In the genomic region with DNA sequence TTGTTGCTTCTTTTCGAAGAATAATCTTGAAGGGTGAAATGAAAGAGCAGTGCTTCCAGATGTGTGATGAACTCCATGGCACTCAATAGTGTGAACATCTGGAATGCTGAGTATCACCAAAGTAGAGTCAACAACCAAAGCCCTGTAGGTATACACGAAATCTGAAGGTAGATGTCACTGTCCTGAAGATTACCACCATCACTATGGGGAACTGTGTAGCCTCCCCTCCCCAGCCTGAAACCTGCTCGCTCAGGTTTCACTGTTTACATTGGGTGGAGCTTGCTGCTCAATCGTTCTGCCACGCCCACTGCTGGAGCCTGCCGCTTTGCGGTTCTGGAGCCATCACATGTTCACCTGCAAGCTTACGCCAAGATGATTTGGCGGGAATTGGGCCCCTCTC, we compare ENCODE assay signal across 16 mouse cellular contexts.
DNase-seq lines count a peak whose midpoint lies in the region; ATAC-seq and TF ChIP-seq lines count a peak whose summit lies in the region.
"Had no signal": no experiment of that assay in that cellular context is flagged by ENCODE, and none has a peak within 500 bp of the region (broad histone marks: within the 10 kb centered on the region; RNA-seq: fewer than 3 reads in every experiment).

No protein-coding gene starts in this region.

- WGBS in kidney, embryonic 15.5 days = 28% methylated on average over 9 of the region's 9 CpGs
- WGBS in intestine, embryonic 16.5 days = 21% methylated on average over 9 of the region's 9 CpGs
- WGBS in midbrain, postnatal 0 days = 53% methylated on average over 9 of the region's 9 CpGs

- H3K36me3 ChIP-seq in kidney, embryonic 15.5 days = no peaks in the 10 kb centered on the region
- H3K36me3 ChIP-seq in intestine, embryonic 16.5 days (ENCODE audit: control insufficient read depth, insufficient read depth, low read length) = no peaks in the 10 kb centered on the region
- no peaks in the 10 kb centered on the region for H3K36me3 ChIP-seq in midbrain, postnatal 0 days (ENCODE audit: insufficient read depth, low read length)
- H3K36me3 ChIP-seq: forebrain, embryonic 12.5 days; hindbrain, embryonic 12.5 days; neural tube, embryonic 12.5 days; stomach, embryonic 15.5 days had no signal

- peak overlapping the region; percentile 27; the same call in 1 of the 2 replicates for H3K4me2 ChIP-seq in kidney, embryonic 15.5 days
- H3K4me2 ChIP-seq in intestine, embryonic 16.5 days (ENCODE audit: low read depth, low read length) = no peak overlapping the region
- no peak overlapping the region for H3K4me2 ChIP-seq in midbrain, postnatal 0 days (ENCODE audit: low read depth, low read length, poor library complexity, severe bottlenecking)
- H3K4me2 ChIP-seq: forebrain, embryonic 12.5 days; hindbrain, embryonic 12.5 days; liver, embryonic 11.5 days; neural tube, embryonic 12.5 days; stomach, embryonic 15.5 days had no signal

- no peak overlapping the region for H3K4me3 ChIP-seq in kidney, embryonic 15.5 days (replicated peaks)
- no peak overlapping the region for H3K4me3 ChIP-seq in intestine, embryonic 16.5 days (ENCODE audit: low read length)
- no peak overlapping the region for H3K4me3 ChIP-seq in midbrain, postnatal 0 days (ENCODE audit: low read depth, low read length)
- H3K4me3 ChIP-seq: forebrain, embryonic 12.5 days; hindbrain, embryonic 12.5 days; neural tube, embryonic 12.5 days; stomach, embryonic 15.5 days had no signal

- no peak overlapping the region for H3K27ac ChIP-seq in kidney, embryonic 15.5 days
- no peak overlapping the region for H3K27ac ChIP-seq in intestine, embryonic 16.5 days (ENCODE audit: low read length)
- no peak overlapping the region for H3K27ac ChIP-seq in midbrain, postnatal 0 days (ENCODE audit: low read depth, low read length)
- H3K27ac ChIP-seq: forebrain, embryonic 12.5 days; hindbrain, embryonic 12.5 days; neural tube, embryonic 12.5 days; stomach, embryonic 15.5 days had no signal

- H3K9ac ChIP-seq in kidney, embryonic 15.5 days = no peak overlapping the region
- H3K9ac ChIP-seq in intestine, embryonic 16.5 days (ENCODE audit: low read depth, low read length) = no peak overlapping the region
- no peak overlapping the region for H3K9ac ChIP-seq in midbrain, postnatal 0 days (replicated peaks; ENCODE audit: low read length, poor library complexity, severe bottlenecking)
- H3K9ac ChIP-seq: forebrain, embryonic 12.5 days; hindbrain, embryonic 12.5 days; neural tube, embryonic 12.5 days; stomach, embryonic 15.5 days had no signal

- peak; percentile 26 for DNase-seq in embryo, embryonic 10 days (ENCODE audit: low spot score)
- no peak for DNase-seq in embryo, embryonic 11 days
- no peak for DNase-seq in kidney, adult 11 months
- DNase-seq in WW6 (ENCODE audit: low read depth, low spot score) = peak; percentile 24
- no peak for DNase-seq in right cerebral cortex, postnatal 10 days (ENCODE audit: low spot score in 2 of 2)
- no peak for DNase-seq in midbrain, postnatal 0 days (ENCODE audit: low spot score)
- DNase-seq: cerebellum, postnatal 14 days; thymus, postnatal 14 days had no signal

- H3K27me3 ChIP-seq in kidney, embryonic 15.5 days = no peaks in the 10 kb centered on the region
- no peaks in the 10 kb centered on the region for H3K27me3 ChIP-seq in intestine, embryonic 16.5 days (replicated peaks; ENCODE audit: control insufficient read depth, insufficient read depth, low read length)
- H3K27me3 ChIP-seq in midbrain, postnatal 0 days (ENCODE audit: insufficient read depth, low read length) = no peaks in the 10 kb centered on the region
- H3K27me3 ChIP-seq: forebrain, embryonic 12.5 days; hindbrain, embryonic 12.5 days; neural tube, embryonic 12.5 days; stomach, embryonic 15.5 days had no signal

- no peaks in the 10 kb centered on the region for H3K9me3 ChIP-seq in kidney, embryonic 15.5 days (replicated peaks)
- H3K9me3 ChIP-seq in intestine, embryonic 16.5 days (ENCODE audit: control insufficient read depth, low read length) = no peaks in the 10 kb centered on the region
- no peaks in the 10 kb centered on the region for H3K9me3 ChIP-seq in midbrain, postnatal 0 days (ENCODE audit: low read length)
- H3K9me3 ChIP-seq: forebrain, embryonic 12.5 days; hindbrain, embryonic 12.5 days; neural tube, embryonic 12.5 days; stomach, embryonic 15.5 days had no signal

- peak; percentile 54; the same call in 1 of the 2 replicates for ATAC-seq in kidney, embryonic 15.5 days (replicated peaks; ENCODE audit: low FRiP score)
- ATAC-seq in intestine, embryonic 16.5 days = peak; percentile 52; the same call in 1 of the 2 replicates
- ATAC-seq in midbrain, postnatal 0 days (ENCODE audit: low FRiP score) = no peak
- ATAC-seq: lung, postnatal 0 days had no signal

- 0 out of 2 replicates have a peak, but pooled peaks cover 5% of the 10 kb centered on the region for H3K4me1 ChIP-seq in kidney, embryonic 15.5 days
- H3K4me1 ChIP-seq in intestine, embryonic 16.5 days (ENCODE audit: control insufficient read depth, insufficient read depth, low read length) = no peaks in the 10 kb centered on the region
- H3K4me1 ChIP-seq in midbrain, postnatal 0 days (ENCODE audit: insufficient read depth, low read length) = no peaks in the 10 kb centered on the region
- H3K4me1 ChIP-seq: hindbrain, embryonic 12.5 days; stomach, embryonic 15.5 days had no signal

- no peak for TF ChIP-seq CTCF in midbrain, postnatal 0 days (IDR thresholded peaks at IDR 0.05)

Comparison
In these comparisons a context has a peak if more than half of its experiments do, and no peak if none do; other contexts are left out.
1. DNase-seq: peak in embryo, embryonic 10 days (single experiment) and WW6 (single experiment); none in embryo, embryonic 11 days (single experiment), kidney, adult 11 months (single experiment), right cerebral cortex, postnatal 10 days (0 of 2) and midbrain, postnatal 0 days (single experiment).